Mouse (Mus musculus): ENCODE data around the gene Asic2. TPM values are rescaled to one million over a fixed set of nuclear protein-coding genes. Genes with fewer than 3 reads are reported as not detected.

Asic2 gene
- total and polyA plus RNA-seq, 3 experiments = not detected

GRCm38 (mm10) chr11:80902664-80903063 lies 1065.6 kb downstream of the Asic2 start:
- H3K27me3 ChIP-seq (ENCODE audit: control insufficient read depth in 1 of 2, insufficient read depth in 2 of 2, low read length in 2 of 2) = peaks cover 1 to 3% of the 10 kb centered on the region in 2 experiments; a peak in 2 of 4 replicates
- no peak overlapping the region for H3K4me3 ChIP-seq (ENCODE audit: control insufficient read depth in 1 of 2, insufficient read depth in 1 of 2, low read depth in 2 of 2, low read length in 2 of 2)
- H3K27ac ChIP-seq (ENCODE audit: control insufficient read depth, low read depth, low read length) = no peak overlapping the region
- H3K79me2 ChIP-seq (ENCODE audit: control insufficient read depth, insufficient read depth, low read length, poor library complexity) = no peaks in the 10 kb centered on the region
- no peaks in the 10 kb centered on the region for H3K36me3 ChIP-seq (ENCODE audit: control insufficient read depth in 1 of 2, insufficient read depth in 2 of 2, low read length in 2 of 2)
- DNase-seq (ENCODE audit: low read depth, low spot score) = no peak
- no peak for TF ChIP-seq SMC3 (IDR thresholded peaks at IDR 0.05; ENCODE audit: low read depth, low read length)
- no peak for TF ChIP-seq TCF12 (IDR thresholded peaks at IDR 0.05; ENCODE audit: low read depth, low read length)
- TF ChIP-seq ZKSCAN1 (IDR thresholded peaks at IDR 0.05; ENCODE audit: low read depth, low read length) = no peak
- TF ChIP-seq SIN3A (IDR thresholded peaks at IDR 0.05; ENCODE audit: low read length) = no peak
- TF ChIP-seq MXI1 (IDR thresholded peaks at IDR 0.05; ENCODE audit: low read depth, low read length) = no peak
- TF ChIP-seq RAD21 (IDR thresholded peaks at IDR 0.05; ENCODE audit: low read depth, low read length) = no peak
- TF ChIP-seq ELF1 (IDR thresholded peaks at IDR 0.05; ENCODE audit: low read depth, low read length) = no peak
- TF ChIP-seq MAFK (IDR thresholded peaks at IDR 0.05; ENCODE audit: borderline replicate concordance, low read depth, low read length) = no peak
- TF ChIP-seq HCFC1 (IDR thresholded peaks at IDR 0.05; ENCODE audit: low read depth, low read length) = no peak
- TF ChIP-seq POLR2AphosphoS2 (IDR thresholded peaks at IDR 0.05; ENCODE audit: low read length) = no peak
- H3K4me1 ChIP-seq (ENCODE audit: control insufficient read depth in 1 of 2, insufficient read depth in 2 of 2, low read length in 2 of 2) = no peaks in the 10 kb centered on the region
- no peaks in the 10 kb centered on the region for H3K9me3 ChIP-seq (replicated peaks; ENCODE audit: insufficient read depth, low read length)
- H3K9ac ChIP-seq (ENCODE audit: control insufficient read depth, low read depth, low read length, poor library complexity, severe bottlenecking) = no peak overlapping the region

- Histone ChIP-seq H3K27me3 (ENCODE audit: control insufficient read depth in 1 of 2, insufficient read depth in 2 of 2, low read length in 2 of 2) (peaks cover 4 to 5% of the 10 kb centered on the region in 2 experiments; a peak in 3 of 4 replicates), H3K27ac (ENCODE audit: control insufficient read depth, low read depth, low read length) (no peak overlapping the region), H3K79me2 (ENCODE audit: control insufficient read depth, insufficient read depth, low read length, poor library complexity) (no peaks in the 10 kb centered on the region), H3K4me3 (ENCODE audit: control insufficient read depth in 1 of 2, insufficient read depth in 1 of 2, low read depth in 2 of 2, low read length in 2 of 2) (no peak overlapping the region), H3K9ac (ENCODE audit: control insufficient read depth, low read depth, low read length, poor library complexity, severe bottlenecking) (no peak overlapping the region), H3K4me1 (ENCODE audit: control insufficient read depth in 1 of 2, insufficient read depth in 2 of 2, low read length in 2 of 2) (no peaks in the 10 kb centered on the region), H3K36me3 (ENCODE audit: control insufficient read depth in 1 of 2, insufficient read depth in 2 of 2, low read length in 2 of 2) (no peaks in the 10 kb centered on the region), H3K9me3 (replicated peaks; ENCODE audit: insufficient read depth, low read length) (no peaks in the 10 kb centered on the region)
- DNase-seq (ENCODE audit: low read depth, low spot score) = no peak
- no peak for TF ChIP-seq CHD2 (IDR thresholded peaks at IDR 0.05; ENCODE audit: low read length)
- no peak for TF ChIP-seq TAL1 (IDR thresholded peaks at IDR 0.05; ENCODE audit: low read length)
These were observed 1067.7 kb downstream of the Asic2 start for GRCm38 (mm10) chr11:80900555-80900954.

- Histone ChIP-seq H3K9ac (ENCODE audit: control insufficient read depth, low read depth, low read length, poor library complexity, severe bottlenecking) (no peak overlapping the region), H3K79me2 (ENCODE audit: control insufficient read depth, insufficient read depth, low read length, poor library complexity) (no peaks in the 10 kb centered on the region), H3K36me3 (ENCODE audit: control insufficient read depth in 1 of 2, insufficient read depth in 2 of 2, low read length in 2 of 2) (no peaks in the 10 kb centered on the region), H3K4me1 (ENCODE audit: control insufficient read depth in 1 of 2, insufficient read depth in 2 of 2, low read length in 2 of 2) (no peaks in the 10 kb centered on the region), H3K27me3 (ENCODE audit: control insufficient read depth in 1 of 2, insufficient read depth in 2 of 2, low read length in 2 of 2) (peaks cover 5% of the 10 kb centered on the region in 2 experiments; a peak in 3 of 4 replicates), H3K9me3 (replicated peaks; ENCODE audit: insufficient read depth, low read length) (no peaks in the 10 kb centered on the region), H3K27ac (ENCODE audit: control insufficient read depth, low read depth, low read length) (no peak overlapping the region), H3K4me3 (ENCODE audit: control insufficient read depth in 1 of 2, insufficient read depth in 1 of 2, low read depth in 2 of 2, low read length in 2 of 2) (no peak overlapping the region)
- no peak for DNase-seq (ENCODE audit: low read depth, low spot score)
- TF ChIP-seq HCFC1 (IDR thresholded peaks at IDR 0.05; ENCODE audit: low read depth, low read length) = no peak
- TF ChIP-seq NELFE (IDR thresholded peaks at IDR 0.05; ENCODE audit: low read depth, low read length) = no peak
- TF ChIP-seq MAFK (IDR thresholded peaks at IDR 0.05; ENCODE audit: borderline replicate concordance, low read depth, low read length) = no peak
- no peak for TF ChIP-seq CHD1 (IDR thresholded peaks at IDR 0.05; ENCODE audit: low read depth, low read length)
- TF ChIP-seq TAL1 (IDR thresholded peaks at IDR 0.05; ENCODE audit: low read length) = no peak
- TF ChIP-seq BHLHE40 (IDR thresholded peaks at IDR 0.05; ENCODE audit: borderline replicate concordance, low read depth, low read length) = no peak
- TF ChIP-seq GATA1 (IDR thresholded peaks at IDR 0.05; ENCODE audit: low read depth, low read length) = no peak
- TF ChIP-seq SMC3 (IDR thresholded peaks at IDR 0.05; ENCODE audit: low read depth, low read length) = no peak
- TF ChIP-seq MAX (IDR thresholded peaks at IDR 0.05; ENCODE audit: low read length) = no peak
- TF ChIP-seq MYC (IDR thresholded peaks at IDR 0.05; ENCODE audit: low read depth, low read length) = no peak
- no peak for TF ChIP-seq ZNF384 (IDR thresholded peaks at IDR 0.05; ENCODE audit: low read depth, low read length)
These were observed 1072.4 kb downstream of the Asic2 start for GRCm38 (mm10) chr11:80895853-80896252.
